Mouse (Mus musculus) left cerebral cortex, adult 9 months (tissue): Measurements from ENCODE around the gene Dlat.
"Not testable (repeated sequence)": the region's sequence is repeated elsewhere in the genome, so short reads cannot be mapped to it uniquely, and the experiment has no call there.

ENCODE experiments used
- DNase-seq, 2 experiments: peaks; one replicate each; pipeline ENCODE4 v3.0.0; 2022; ENCODE audit warnings: low spot score in 2 of 2

Dlat gene

GRCm38 (mm10) chr9:50660431-50660830, 851 bp upstream of the Dlat start:
- no peak for DNase-seq

- DNase-seq = no peak
Observed at GRCm38 (mm10) chr9:50658941-50659388, 615 bp downstream of the Dlat start.

- DNase-seq = no peak
Observed at GRCm38 (mm10) chr9:50658391-50658790, 1.2 kb downstream of the Dlat start.

- no peak for DNase-seq
Observed at GRCm38 (mm10) chr9:50650503-50650902, 9.1 kb downstream of the Dlat start.

GRCm38 (mm10) chr9:50646826-50647370, 12.7 kb downstream of the Dlat start:
- no peak for DNase-seq

- no peak for DNase-seq
Observed at GRCm38 (mm10) chr9:50634270-50634669, 25.3 kb downstream of the Dlat start.

GRCm38 (mm10) chr9:50633059-50633458, 26.5 kb downstream of the Dlat start:
- no peak for DNase-seq

GRCm38 (mm10) chr9:50632016-50632688, 27.4 kb downstream of the Dlat start:
- no peak for DNase-seq

GRCm38 (mm10) chr9:50630903-50631302, 28.7 kb downstream of the Dlat start:
- DNase-seq = not testable (repeated sequence)

- DNase-seq = no peak
Observed at GRCm38 (mm10) chr9:50617794-50618330, 41.7 kb downstream of the Dlat start.

GRCm38 (mm10) chr9:50616766-50617603, 42.6 kb downstream of the Dlat start, which contains the start of the genes Pih1d2 and Nkapd1:
Pih1d2 (plus strand) TSS chr9:50617321.
Nkapd1 (minus strand) TSS chr9:50617464.
- DNase-seq = peak; percentile 64 to 94

GRCm38 (mm10) chr9:50616161-50616560, 43.4 kb downstream of the Dlat start:
- DNase-seq = no peak

GRCm38 (mm10) chr9:50612115-50612514, 47.5 kb downstream of the Dlat start:
- no peak for DNase-seq

- no peak for DNase-seq
Observed at GRCm38 (mm10) chr9:50604338-50604737, 55.2 kb downstream of the Dlat start.

- DNase-seq = no peak
Observed at GRCm38 (mm10) chr9:50603998-50604324, 55.6 kb downstream of the Dlat start.

- DNase-seq = peak; percentile 92 to 97
Observed at GRCm38 (mm10) chr9:50603189-50603997, 56.2 kb downstream of the Dlat start, which contains the start of the genes Sdhd and Timm8b. Sdhd (minus strand) TSS chr9:50603812. Timm8b (plus strand) TSS chr9:50603910.

- DNase-seq = no peak
Observed at GRCm38 (mm10) chr9:50602055-50602845, 57.3 kb downstream of the Dlat start.

- no peak for DNase-seq
Observed at GRCm38 (mm10) chr9:50601536-50601935, 58.0 kb downstream of the Dlat start.

GRCm38 (mm10) chr9:50596973-50597372, 62.6 kb downstream of the Dlat start:
- DNase-seq = no peak

- DNase-seq = no peak
Observed at GRCm38 (mm10) chr9:50594794-50595417, 64.7 kb downstream of the Dlat start.
